Mouse (Mus musculus): ENCODE measurements at regions not wholly inside any gene's neighbourhood (a gene's known extent, or its start where the extent isn't known, plus 50 kb on each side); places are given as distances from the start of the nearest gene placed in this dataset.

DNA sequence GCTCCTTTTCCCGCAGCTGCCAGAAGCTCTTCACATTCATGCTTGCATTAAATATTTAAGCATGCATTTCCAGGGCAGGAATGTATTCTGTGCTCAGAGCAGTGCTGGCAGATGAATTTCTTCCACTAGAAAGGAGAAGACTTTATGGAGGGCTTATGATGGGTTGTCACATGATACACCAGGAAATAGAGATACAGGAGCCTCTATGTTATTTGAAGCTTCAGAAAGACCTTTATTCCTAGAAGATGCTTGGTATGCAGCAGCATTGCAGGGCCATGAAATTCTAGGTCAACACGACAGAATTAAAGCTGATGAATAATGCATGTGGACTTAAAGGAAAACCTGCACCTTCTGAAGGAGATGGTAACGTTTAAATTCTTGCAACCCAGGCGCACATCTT lies 212.1 kb downstream of the Adgrg6 start:
- peak overlapping the region; percentile 52; the same call in 1 of the 2 replicates for H3K27ac ChIP-seq

DNA sequence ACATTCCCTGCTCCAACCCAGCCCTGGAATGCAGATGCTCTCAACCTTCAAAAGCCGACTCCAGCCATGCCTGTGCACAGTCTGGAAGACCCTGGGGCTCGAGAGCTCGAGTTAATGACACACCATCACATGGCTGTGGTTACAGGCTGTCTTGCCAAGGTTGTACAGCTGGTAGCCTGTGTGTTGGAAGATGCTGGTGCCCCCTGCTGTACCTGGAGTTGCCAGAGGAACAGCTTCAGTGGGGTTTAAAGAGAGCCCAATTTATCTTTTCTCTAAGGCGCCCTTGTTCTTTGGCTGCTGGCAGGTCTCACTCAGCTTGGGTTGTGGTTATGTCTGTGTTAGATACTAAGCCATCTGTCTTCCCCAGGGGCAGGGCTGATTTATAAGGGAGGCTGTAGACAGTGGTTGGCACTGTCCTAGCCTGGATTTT lies 212.8 kb downstream of the Adgrg6 start:
- peak; percentile 52 for TF ChIP-seq CTCF (IDR thresholded peaks at IDR 0.05; ENCODE audit: low read depth)
- Histone ChIP-seq H3K4me2 (ENCODE audit: low read depth, low read length) (no peak overlapping the region), H3K9ac (replicated peaks; ENCODE audit: low read length) (no peak overlapping the region), H3K4me3 (ENCODE audit: low read length) (no peak overlapping the region), H3K4me1 (ENCODE audit: insufficient read depth, low read length) (peaks cover 11% of the 10 kb centered on the region), H3K9me3 (ENCODE audit: low read length) (no peaks in the 10 kb centered on the region), H3K36me3 (ENCODE audit: insufficient read depth, low read length) (no peaks in the 10 kb centered on the region), H3K27ac (peak overlapping the region; percentile 52; the same call in 1 of the 2 replicates), H3K27me3 (ENCODE audit: insufficient read depth, low read length) (no peaks in the 10 kb centered on the region)
- 17% methylated on average over 4 of the region's 4 CpGs for WGBS
- ATAC-seq (peak; percentile 96), DNase-seq (ENCODE audit: low spot score) (peak; percentile 89)

More for the DNA sequence above, 212.1 kb downstream of the Adgrg6 start:
- no peak overlapping the region for H3K4me2 ChIP-seq (ENCODE audit: low read depth, low read length)
- no peaks in the 10 kb centered on the region for H3K36me3 ChIP-seq (ENCODE audit: insufficient read depth, low read length)
- no peak for TF ChIP-seq CTCF (IDR thresholded peaks at IDR 0.05; ENCODE audit: low read depth)
- H3K4me1 ChIP-seq (ENCODE audit: insufficient read depth, low read length) = peaks cover 11% of the 10 kb centered on the region
- no peaks in the 10 kb centered on the region for H3K27me3 ChIP-seq (ENCODE audit: insufficient read depth, low read length)
- no peak overlapping the region for H3K4me3 ChIP-seq (ENCODE audit: low read length)
- H3K9me3 ChIP-seq (ENCODE audit: low read length) = no peaks in the 10 kb centered on the region
- ATAC-seq = 0 out of 2 replicates have a peak, but pooled peaks have one; percentile 27
- no peak overlapping the region for H3K9ac ChIP-seq (replicated peaks; ENCODE audit: low read length)
- WGBS = 24% methylated on average over 4 of the region's 4 CpGs
- peak; percentile 25 for DNase-seq (ENCODE audit: low spot score)

DNA sequence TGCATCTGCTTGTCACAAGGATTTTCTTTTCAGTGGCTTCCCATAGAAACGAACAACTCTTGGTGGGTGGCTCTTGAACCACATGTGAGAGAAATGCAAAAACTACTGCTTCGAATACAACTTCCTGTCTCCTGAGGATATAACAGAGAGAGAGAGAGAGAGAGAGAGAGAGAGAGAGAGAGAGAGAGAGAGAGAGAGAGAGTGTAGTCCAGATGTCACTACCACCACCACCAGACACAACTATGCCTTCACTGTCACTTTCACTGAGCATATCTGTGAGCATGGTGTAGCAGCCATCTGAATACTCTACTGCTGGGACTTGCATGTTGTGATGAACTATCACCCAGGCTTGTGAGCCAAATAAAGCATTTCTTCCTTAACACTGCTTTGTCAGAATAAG lies 216.6 kb downstream of the Adgrg6 start:
- DNase-seq (ENCODE audit: low spot score) = no peak
- Histone ChIP-seq H3K4me1 (ENCODE audit: insufficient read depth, low read length) (peaks cover 10% of the 10 kb centered on the region), H3K27me3 (ENCODE audit: insufficient read depth, low read length) (no peaks in the 10 kb centered on the region), H3K9me3 (ENCODE audit: low read length) (no peaks in the 10 kb centered on the region), H3K4me2 (ENCODE audit: low read depth, low read length) (no peak overlapping the region), H3K36me3 (ENCODE audit: insufficient read depth, low read length) (no peaks in the 10 kb centered on the region), H3K27ac (no peak overlapping the region), H3K9ac (replicated peaks; ENCODE audit: low read length) (no peak overlapping the region), H3K4me3 (ENCODE audit: low read length) (no peak overlapping the region)
- 72% methylated on average over 2 of the region's 2 CpGs for WGBS
- ATAC-seq = no peak
- no peak for TF ChIP-seq CTCF (IDR thresholded peaks at IDR 0.05; ENCODE audit: low read depth)

DNA sequence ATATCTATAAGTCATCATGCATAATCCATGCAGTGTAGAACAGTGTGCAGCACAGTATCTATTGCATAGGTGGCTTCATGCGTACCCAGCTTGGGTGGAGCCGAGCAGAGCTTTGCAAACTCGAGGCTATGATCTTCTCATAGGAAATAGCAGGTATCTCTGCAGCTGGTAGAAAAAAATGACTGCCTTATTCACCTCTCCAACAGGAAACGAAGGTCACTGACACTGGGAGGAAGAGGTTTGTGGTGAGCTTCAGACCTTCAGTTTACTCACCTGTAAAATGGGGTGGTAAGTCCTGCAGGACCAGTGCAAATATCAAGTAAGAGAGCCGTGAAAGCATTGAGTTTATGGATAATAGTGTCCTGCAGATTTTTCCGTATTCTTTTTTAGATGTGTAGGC lies 219.2 kb downstream of the Adgrg6 start:
- no peaks in the 10 kb centered on the region for H3K4me1 ChIP-seq (ENCODE audit: insufficient read depth, low read length)
- H3K27ac ChIP-seq = no peak overlapping the region
- no peak for DNase-seq (ENCODE audit: low spot score)
- no peak overlapping the region for H3K4me3 ChIP-seq (ENCODE audit: low read length)
- H3K9ac ChIP-seq (replicated peaks; ENCODE audit: low read length) = no peak overlapping the region
- WGBS = 88% methylated on average over 6 of the region's 6 CpGs
- H3K4me2 ChIP-seq (ENCODE audit: low read depth, low read length) = no peak overlapping the region
- H3K27me3 ChIP-seq (ENCODE audit: insufficient read depth, low read length) = no peaks in the 10 kb centered on the region
- no peaks in the 10 kb centered on the region for H3K36me3 ChIP-seq (ENCODE audit: insufficient read depth, low read length)
- H3K9me3 ChIP-seq (ENCODE audit: low read length) = no peaks in the 10 kb centered on the region
- no peak for ATAC-seq
- no peak for TF ChIP-seq CTCF (IDR thresholded peaks at IDR 0.05; ENCODE audit: low read depth)

DNA sequence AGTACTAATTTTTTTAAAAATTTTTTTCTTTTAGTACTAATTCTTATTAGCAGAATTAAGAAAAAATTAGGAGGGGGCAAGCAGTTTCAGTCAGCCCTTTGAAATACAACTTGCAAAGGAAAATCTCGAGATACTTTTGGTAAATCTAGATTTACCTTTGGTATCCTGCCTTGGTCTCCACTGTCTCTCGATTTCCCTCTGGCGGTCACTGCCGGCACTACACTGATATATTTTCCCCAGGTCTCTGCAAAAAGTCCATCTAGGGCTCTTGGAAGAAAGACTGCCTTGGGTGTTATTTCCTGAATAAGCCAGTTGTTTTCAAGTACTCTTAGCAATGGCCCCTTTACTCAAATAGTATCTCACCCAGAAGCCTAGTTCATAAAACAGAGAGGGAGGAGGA lies 224.0 kb downstream of the Adgrg6 start:
- no peak overlapping the region for H3K9ac ChIP-seq (replicated peaks; ENCODE audit: low read length)
- H3K27me3 ChIP-seq (ENCODE audit: insufficient read depth, low read length) = no peaks in the 10 kb centered on the region
- peak; percentile 90 for TF ChIP-seq CTCF (IDR thresholded peaks at IDR 0.05; ENCODE audit: low read depth)
- 3% methylated on average over 4 of the region's 4 CpGs for WGBS
- DNase-seq (ENCODE audit: low spot score) = peak; percentile 81
- ATAC-seq = peak; percentile 58
- no peaks in the 10 kb centered on the region for H3K9me3 ChIP-seq (ENCODE audit: low read length)
- H3K4me1 ChIP-seq (ENCODE audit: insufficient read depth, low read length) = no peaks in the 10 kb centered on the region
- H3K36me3 ChIP-seq (ENCODE audit: insufficient read depth, low read length) = no peaks in the 10 kb centered on the region
- H3K27ac ChIP-seq = no peak overlapping the region
- no peak overlapping the region for H3K4me3 ChIP-seq (ENCODE audit: low read length)
- no peak overlapping the region for H3K4me2 ChIP-seq (ENCODE audit: low read depth, low read length)

DNA sequence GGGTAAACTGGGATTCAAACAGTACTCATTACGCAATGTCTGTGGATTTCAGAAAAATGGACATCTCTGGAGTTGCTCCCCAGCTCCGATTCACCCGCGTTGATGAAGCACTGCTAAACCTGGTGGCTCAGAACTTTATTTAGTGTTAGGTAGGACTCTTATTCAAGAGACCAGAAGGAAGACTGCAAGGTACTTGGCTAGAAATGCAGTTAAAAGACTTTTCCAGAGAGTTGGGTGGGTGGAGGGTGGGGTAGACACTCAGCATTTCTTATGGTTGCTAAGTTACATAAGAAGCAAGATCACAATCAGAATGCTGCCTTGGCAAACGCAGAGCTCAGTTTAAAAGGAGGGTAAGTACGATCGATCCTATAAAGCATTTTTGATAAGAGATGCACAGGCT lies 230.2 kb downstream of the Adgrg6 start:
- Histone ChIP-seq H3K27ac (no peak overlapping the region), H3K27me3 (ENCODE audit: insufficient read depth, low read length) (no peaks in the 10 kb centered on the region), H3K4me3 (ENCODE audit: low read length) (no peak overlapping the region), H3K9ac (replicated peaks; ENCODE audit: low read length) (no peak overlapping the region), H3K36me3 (ENCODE audit: insufficient read depth, low read length) (no peaks in the 10 kb centered on the region), H3K4me1 (ENCODE audit: insufficient read depth, low read length) (no peaks in the 10 kb centered on the region), H3K9me3 (ENCODE audit: low read length) (no peaks in the 10 kb centered on the region), H3K4me2 (ENCODE audit: low read depth, low read length) (no peak overlapping the region)
- no peak for DNase-seq (ENCODE audit: low spot score)
- TF ChIP-seq CTCF (IDR thresholded peaks at IDR 0.05; ENCODE audit: low read depth) = no peak
- WGBS = 78% methylated on average over 7 of the region's 7 CpGs
- no peak for ATAC-seq

DNA sequence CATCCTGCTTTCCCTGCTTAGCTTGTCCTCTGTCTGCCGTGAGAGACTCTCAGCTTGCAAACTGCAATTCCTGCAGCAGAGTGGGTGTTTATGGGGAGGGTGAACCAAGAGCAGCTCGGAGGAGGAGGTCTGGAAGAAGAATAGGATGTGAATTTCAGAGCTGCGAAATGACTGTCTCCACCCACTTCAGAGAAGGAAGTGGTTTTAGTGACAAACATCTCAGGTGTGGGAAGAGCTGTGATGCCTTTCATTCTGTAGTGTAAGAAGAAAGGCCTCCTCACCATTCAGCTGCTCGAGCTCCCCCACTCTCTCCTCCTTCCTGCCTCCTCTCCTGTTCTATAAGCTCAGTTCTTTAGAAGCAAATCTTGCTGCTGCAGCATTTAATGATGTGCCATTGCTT lies 230.9 kb downstream of the Adgrg6 start:
- ATAC-seq = no peak
- Histone ChIP-seq H3K4me2 (ENCODE audit: low read depth, low read length) (no peak overlapping the region), H3K4me3 (ENCODE audit: low read length) (no peak overlapping the region), H3K36me3 (ENCODE audit: insufficient read depth, low read length) (no peaks in the 10 kb centered on the region), H3K27me3 (ENCODE audit: insufficient read depth, low read length) (no peaks in the 10 kb centered on the region), H3K27ac (no peak overlapping the region), H3K4me1 (ENCODE audit: insufficient read depth, low read length) (no peaks in the 10 kb centered on the region), H3K9ac (replicated peaks; ENCODE audit: low read length) (no peak overlapping the region), H3K9me3 (ENCODE audit: low read length) (no peaks in the 10 kb centered on the region)
- TF ChIP-seq CTCF (IDR thresholded peaks at IDR 0.05; ENCODE audit: low read depth) = no peak
- DNase-seq (ENCODE audit: low spot score) = no peak
- 66% methylated on average over 4 of the region's 4 CpGs for WGBS

Data from hindbrain, postnatal 0 days (tissue).